Mouse (Mus musculus): ENCODE results near the gene Cnn2. TPM values are rescaled to one million over a fixed set of nuclear protein-coding genes. Genes with fewer than 3 reads are reported as not detected.
"Not testable (repeated sequence)": the region's sequence is repeated elsewhere in the genome, so short reads cannot be mapped to it uniquely, and the experiment has no call there.

Gene Cnn2
- polyA plus RNA-seq, 1 experiment from 2014 or later, result 220 TPM

DNA sequence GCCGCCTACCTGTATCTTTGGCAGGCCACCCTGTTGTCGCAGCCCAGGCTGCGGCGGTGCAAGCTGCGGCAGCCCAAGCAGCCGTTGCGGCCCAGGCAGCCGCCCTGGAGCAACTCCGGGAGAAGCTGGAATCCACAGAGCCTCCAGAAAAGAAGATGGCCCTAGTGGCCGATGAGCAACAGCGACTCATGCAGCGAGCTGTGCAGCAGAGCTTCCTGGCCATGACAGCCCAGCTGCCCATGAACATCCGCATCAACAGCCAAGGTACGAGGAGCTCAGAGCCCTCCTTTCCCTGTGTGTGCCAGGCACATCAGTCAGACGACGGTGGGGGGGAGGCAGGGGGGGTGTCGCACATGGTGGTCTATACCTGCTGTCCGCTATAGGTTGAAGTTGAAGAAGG lies 37.7 kb upstream of the Cnn2 start:
- 85% methylated on average over 18 of the region's 18 CpGs for WGBS
- Histone ChIP-seq H3K36me3 (ENCODE audit: control insufficient read depth, insufficient read depth, low read length) (peaks cover 47% of the 10 kb centered on the region), H3K9me3 (ENCODE audit: control insufficient read depth, low read length) (no peaks in the 10 kb centered on the region), H3K27me3 (ENCODE audit: control insufficient read depth, insufficient read depth, low read length) (no peaks in the 10 kb centered on the region), H3K27ac (ENCODE audit: low read depth, low read length) (no peak overlapping the region), H3K4me1 (ENCODE audit: control insufficient read depth, insufficient read depth, low read length) (peaks cover 21% of the 10 kb centered on the region), H3K4me2 (replicated peaks; ENCODE audit: low read depth, low read length) (no peak overlapping the region), H3K9ac (ENCODE audit: low read depth, low read length) (no peak overlapping the region), H3K4me3 (ENCODE audit: low read length) (no peak overlapping the region)
- no peak for ATAC-seq (ENCODE audit: low FRiP score, low TSS enrichment)

DNA sequence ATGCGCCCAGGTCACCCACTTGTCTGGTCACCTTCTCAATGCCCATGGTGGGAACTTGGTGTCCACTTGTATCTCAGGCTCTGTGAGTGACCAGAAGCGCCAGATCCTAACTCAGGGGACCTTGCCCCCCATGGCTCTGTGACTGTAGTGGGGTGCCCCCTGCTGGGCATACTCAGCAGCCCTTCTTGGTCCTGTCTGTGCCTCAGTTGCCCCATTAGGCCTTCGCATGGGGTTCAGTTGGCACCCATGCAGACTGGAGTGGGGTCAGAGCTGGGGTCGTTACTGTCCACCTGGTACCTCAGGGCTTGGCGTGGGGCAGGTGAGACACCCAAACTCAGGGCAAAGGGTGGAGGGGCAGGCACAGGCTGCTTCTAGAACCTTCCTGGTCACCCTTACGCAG lies 34.4 kb upstream of the Cnn2 start:
- H3K4me3 ChIP-seq (ENCODE audit: low read length), result no peak overlapping the region
- no peak overlapping the region for H3K9ac ChIP-seq (ENCODE audit: low read depth, low read length)
- no peak overlapping the region for H3K4me2 ChIP-seq (replicated peaks; ENCODE audit: low read depth, low read length)
- 87% methylated on average over 6 of the region's 6 CpGs for WGBS
- H3K4me1 ChIP-seq (ENCODE audit: control insufficient read depth, insufficient read depth, low read length), result peaks cover 10% of the 10 kb centered on the region; the same call in 1 of the 2 replicates
- H3K27me3 ChIP-seq (ENCODE audit: control insufficient read depth, insufficient read depth, low read length), result no peaks in the 10 kb centered on the region; the same call in 1 of the 2 replicates
- peaks cover 40% of the 10 kb centered on the region for H3K36me3 ChIP-seq (ENCODE audit: control insufficient read depth, insufficient read depth, low read length)
- ATAC-seq (ENCODE audit: low FRiP score, low TSS enrichment), result no peak
- no peaks in the 10 kb centered on the region for H3K9me3 ChIP-seq (ENCODE audit: control insufficient read depth, low read length)
- H3K27ac ChIP-seq (ENCODE audit: low read depth, low read length), result no peak overlapping the region

DNA sequence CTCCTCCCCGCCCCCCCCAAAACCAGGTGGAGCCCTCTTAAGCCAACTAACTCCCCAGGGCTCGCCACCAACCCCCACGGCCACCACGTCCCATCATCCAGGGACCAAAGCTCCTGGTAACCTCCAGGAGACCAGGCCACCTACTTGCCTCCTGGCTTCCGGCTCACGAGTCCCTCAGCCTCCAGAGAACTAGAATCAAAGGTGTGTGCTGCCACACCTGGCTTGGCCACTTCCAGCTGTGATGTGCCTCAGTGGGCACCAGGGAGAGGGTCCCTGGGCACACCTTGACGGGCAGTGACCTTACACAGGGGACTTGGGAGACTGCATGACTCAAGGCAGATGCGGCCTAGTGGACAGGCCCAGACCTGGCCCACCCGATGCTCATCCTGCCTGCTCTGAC lies 32.7 kb upstream of the Cnn2 start:
- WGBS, result 74% methylated on average over 9 of the region's 9 CpGs
- Histone ChIP-seq H3K27me3 (ENCODE audit: control insufficient read depth, insufficient read depth, low read length) (no peaks in the 10 kb centered on the region; the same call in 1 of the 2 replicates), H3K4me2 (replicated peaks; ENCODE audit: low read depth, low read length) (no peak overlapping the region), H3K36me3 (ENCODE audit: control insufficient read depth, insufficient read depth, low read length) (peaks cover 23% of the 10 kb centered on the region), H3K4me3 (ENCODE audit: low read length) (no peak overlapping the region), H3K4me1 (ENCODE audit: control insufficient read depth, insufficient read depth, low read length) (peaks cover 11% of the 10 kb centered on the region), H3K9ac (ENCODE audit: low read depth, low read length) (0 out of 2 replicates have a peak overlapping the region, but pooled peaks have one; percentile 25), H3K9me3 (ENCODE audit: control insufficient read depth, low read length) (no peaks in the 10 kb centered on the region), H3K27ac (ENCODE audit: low read depth, low read length) (no peak overlapping the region)
- ATAC-seq (ENCODE audit: low FRiP score, low TSS enrichment), result no peak

DNA sequence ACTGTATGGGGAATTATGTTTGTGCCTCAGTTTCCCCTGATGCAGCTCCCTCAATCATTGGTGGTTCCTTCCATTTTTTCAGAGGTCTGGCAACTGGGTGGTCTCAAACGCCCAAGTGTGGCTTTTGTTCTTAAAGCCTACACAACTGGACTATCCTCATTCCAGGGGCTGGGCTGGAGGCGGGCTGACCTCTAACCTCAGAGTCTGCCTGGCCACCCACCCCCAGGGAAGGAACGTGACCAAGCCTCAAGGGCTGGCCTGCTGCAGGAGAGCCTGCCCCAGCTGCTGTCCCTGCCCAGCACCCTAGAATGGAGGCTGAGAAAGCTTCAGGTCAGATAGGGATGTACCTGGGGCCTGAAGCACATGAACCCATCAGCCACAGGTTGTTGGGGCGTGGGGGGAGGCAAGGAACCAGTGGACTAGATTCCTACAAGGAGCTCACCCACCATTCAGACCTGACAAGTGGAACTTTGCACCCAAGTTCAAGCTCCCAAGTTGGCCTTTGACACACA lies 31.7 kb upstream of the Cnn2 start:
- H3K36me3 ChIP-seq (ENCODE audit: control insufficient read depth, insufficient read depth, low read length), result peaks cover 13% of the 10 kb centered on the region
- no peak overlapping the region for H3K4me3 ChIP-seq (ENCODE audit: low read length)
- 30% methylated on average over 4 of the region's 4 CpGs for WGBS

DNA sequence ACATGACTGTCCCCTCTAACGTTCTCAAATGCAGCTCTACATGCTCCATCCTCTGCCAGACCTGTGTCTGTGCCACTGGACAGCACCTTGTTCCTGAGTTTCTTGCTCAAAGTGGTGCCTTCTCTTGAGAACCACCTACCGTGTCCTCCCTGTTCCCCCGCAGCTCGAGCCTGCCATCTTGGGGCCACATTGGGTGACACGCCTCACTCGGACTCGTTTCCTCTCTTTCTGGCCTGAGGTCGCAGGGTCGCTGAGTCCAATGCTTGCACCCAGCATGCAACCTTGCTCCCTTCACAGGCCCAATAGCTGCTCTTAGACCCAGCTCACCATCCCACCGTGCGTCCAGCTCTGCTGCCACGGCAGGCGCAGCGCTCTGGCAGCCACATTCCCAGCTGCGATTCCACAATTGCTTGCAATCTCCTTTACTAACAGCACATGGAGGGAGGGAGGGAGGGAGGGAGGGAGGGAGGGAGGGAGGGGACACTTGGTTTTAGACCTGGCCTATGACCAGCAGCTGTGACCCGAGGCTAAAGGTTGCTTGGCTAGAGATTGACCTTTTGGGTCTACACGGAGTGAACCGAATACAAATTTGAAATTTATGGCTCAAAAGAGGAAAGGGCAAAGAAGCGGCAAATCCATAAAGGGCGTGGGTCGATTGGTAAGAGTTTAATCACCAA lies 30.1 kb upstream of the Cnn2 start:
- H3K27ac ChIP-seq (ENCODE audit: low read depth, low read length), result no peak overlapping the region

More for the DNA sequence above, 31.7 kb upstream of the Cnn2 start:
- peak overlapping the region; percentile 25; the same call in 1 of the 2 replicates for H3K9ac ChIP-seq (ENCODE audit: low read depth, low read length)
- H3K4me1 ChIP-seq (ENCODE audit: control insufficient read depth, insufficient read depth, low read length), result peaks cover 19% of the 10 kb centered on the region
- no peaks in the 10 kb centered on the region; the same call in 1 of the 2 replicates for H3K27me3 ChIP-seq (ENCODE audit: control insufficient read depth, insufficient read depth, low read length)
- H3K9me3 ChIP-seq (ENCODE audit: control insufficient read depth, low read length), result no peaks in the 10 kb centered on the region
- ATAC-seq (ENCODE audit: low FRiP score, low TSS enrichment), result no peak
- H3K27ac ChIP-seq (ENCODE audit: low read depth, low read length), result no peak overlapping the region
- H3K4me2 ChIP-seq (replicated peaks; ENCODE audit: low read depth, low read length), result no peak overlapping the region

DNA sequence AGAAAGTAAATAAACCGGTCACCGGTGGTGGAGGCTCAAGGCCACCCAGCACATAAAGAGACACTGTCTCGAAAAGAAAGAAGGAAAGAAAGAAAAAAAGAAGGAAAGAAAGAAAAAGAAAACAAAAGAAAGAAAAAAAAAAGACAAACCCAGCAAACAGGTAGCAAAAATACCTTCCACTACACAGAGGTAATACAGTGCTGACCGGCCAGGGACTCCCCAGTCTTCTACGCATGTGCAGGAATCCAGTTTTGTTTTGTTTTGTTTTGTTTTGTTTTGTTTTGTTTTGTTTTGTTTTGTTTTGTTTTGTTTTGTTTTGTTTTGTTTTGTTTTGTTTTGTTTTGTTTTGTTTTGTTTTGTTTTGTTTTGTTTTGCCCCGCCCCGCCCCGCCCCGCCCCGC lies 29.0 kb upstream of the Cnn2 start:
- H3K4me1 ChIP-seq (ENCODE audit: control insufficient read depth, insufficient read depth, low read length), result peaks cover 19% of the 10 kb centered on the region
- peaks cover 24% of the 10 kb centered on the region for H3K36me3 ChIP-seq (ENCODE audit: control insufficient read depth, insufficient read depth, low read length)
- not testable (repeated sequence) for H3K27ac ChIP-seq (ENCODE audit: low read depth, low read length); ATAC-seq (ENCODE audit: low FRiP score, low TSS enrichment); H3K9ac ChIP-seq (ENCODE audit: low read depth, low read length); H3K9me3 ChIP-seq (ENCODE audit: control insufficient read depth, low read length); H3K27me3 ChIP-seq (ENCODE audit: control insufficient read depth, insufficient read depth, low read length)
- 36% methylated on average over 10 of the region's 10 CpGs for WGBS
- peak overlapping the region; percentile 73 for H3K4me3 ChIP-seq (ENCODE audit: low read length)
- H3K4me2 ChIP-seq (replicated peaks; ENCODE audit: low read depth, low read length), result peak overlapping the region; percentile 90; the same call in 1 of the 2 replicates

More for the DNA sequence above, 30.1 kb upstream of the Cnn2 start:
- H3K27me3 ChIP-seq (ENCODE audit: control insufficient read depth, insufficient read depth, low read length), result no peaks in the 10 kb centered on the region; the same call in 1 of the 2 replicates
- H3K9me3 ChIP-seq (ENCODE audit: control insufficient read depth, low read length), result no peaks in the 10 kb centered on the region
- no peak overlapping the region for H3K4me3 ChIP-seq (ENCODE audit: low read length)
- H3K4me1 ChIP-seq (ENCODE audit: control insufficient read depth, insufficient read depth, low read length), result peaks cover 19% of the 10 kb centered on the region
- 0 out of 2 replicates have a peak, but pooled peaks have one; percentile 10 for ATAC-seq (ENCODE audit: low FRiP score, low TSS enrichment)
- WGBS, result 7% methylated on average over 21 of the region's 21 CpGs
- peaks cover 15% of the 10 kb centered on the region; the same call in 1 of the 2 replicates for H3K36me3 ChIP-seq (ENCODE audit: control insufficient read depth, insufficient read depth, low read length)
- no peak overlapping the region for H3K4me2 ChIP-seq (replicated peaks; ENCODE audit: low read depth, low read length)
- no peak overlapping the region for H3K9ac ChIP-seq (ENCODE audit: low read depth, low read length)

DNA sequence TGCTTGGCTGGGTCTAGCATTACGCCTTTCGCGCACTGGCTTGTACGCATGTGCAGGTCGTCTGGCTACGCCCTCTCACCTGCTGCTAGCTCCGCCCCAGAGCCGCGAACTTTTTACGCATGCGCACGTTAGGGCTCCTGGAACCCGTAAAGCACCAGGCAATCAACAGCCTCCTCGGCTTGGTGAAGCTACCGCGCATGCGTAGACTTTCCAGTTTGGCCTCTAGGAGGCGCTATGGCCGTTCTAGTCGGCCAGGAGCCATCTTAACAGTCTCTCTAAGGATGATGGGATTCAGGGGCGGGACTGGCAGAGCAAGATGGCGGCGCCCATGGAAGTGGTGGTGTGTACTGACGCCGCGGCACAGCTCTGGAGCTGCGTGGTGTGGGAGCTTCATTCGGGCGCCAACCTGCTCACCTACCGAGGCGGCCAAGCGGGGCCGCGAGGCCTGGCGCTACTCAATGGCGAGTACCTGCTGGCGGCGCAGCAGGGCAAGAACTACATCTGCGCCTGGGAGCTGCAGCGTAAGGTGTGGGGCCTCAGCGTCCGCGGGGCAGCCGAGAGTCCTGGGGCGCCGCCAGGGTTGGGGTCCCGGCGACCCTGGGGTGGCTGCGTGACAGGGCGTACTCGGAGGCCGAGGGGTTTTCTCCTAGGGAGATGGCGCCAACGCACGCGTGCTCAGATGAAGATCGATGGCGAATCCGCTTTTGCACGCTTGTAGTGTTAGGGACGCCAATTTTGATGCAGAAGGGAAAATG lies 28.4 kb upstream of the Cnn2 start, which contains the start of gene Wdr18:
Gene Wdr18 (plus strand): TSS at position 306 of the 755 bp plus-strand sequence.
- Histone ChIP-seq H3K36me3 (ENCODE audit: control insufficient read depth, insufficient read depth, low read length) (peaks cover 30% of the 10 kb centered on the region), H3K27me3 (ENCODE audit: control insufficient read depth, insufficient read depth, low read length) (no peaks in the 10 kb centered on the region; the same call in 1 of the 2 replicates), H3K4me3 (ENCODE audit: low read length) (peak within 1 kb of the TSS; percentile 73), H3K4me1 (ENCODE audit: control insufficient read depth, insufficient read depth, low read length) (peaks cover 19% of the 10 kb centered on the region), H3K4me2 (replicated peaks; ENCODE audit: low read depth, low read length) (peak within 1 kb of the TSS; percentile 90), H3K27ac (ENCODE audit: low read depth, low read length) (peak within 1 kb of the TSS; percentile 34; the same call in 1 of the 2 replicates), H3K9ac (ENCODE audit: low read depth, low read length) (peak within 1 kb of the TSS; percentile 90), H3K9me3 (ENCODE audit: control insufficient read depth, low read length) (no peaks in the 10 kb centered on the region)
- ATAC-seq (ENCODE audit: low FRiP score, low TSS enrichment), result peak; percentile 95
- WGBS, result under 1% methylated on average over 61 of the region's 61 CpGs

DNA sequence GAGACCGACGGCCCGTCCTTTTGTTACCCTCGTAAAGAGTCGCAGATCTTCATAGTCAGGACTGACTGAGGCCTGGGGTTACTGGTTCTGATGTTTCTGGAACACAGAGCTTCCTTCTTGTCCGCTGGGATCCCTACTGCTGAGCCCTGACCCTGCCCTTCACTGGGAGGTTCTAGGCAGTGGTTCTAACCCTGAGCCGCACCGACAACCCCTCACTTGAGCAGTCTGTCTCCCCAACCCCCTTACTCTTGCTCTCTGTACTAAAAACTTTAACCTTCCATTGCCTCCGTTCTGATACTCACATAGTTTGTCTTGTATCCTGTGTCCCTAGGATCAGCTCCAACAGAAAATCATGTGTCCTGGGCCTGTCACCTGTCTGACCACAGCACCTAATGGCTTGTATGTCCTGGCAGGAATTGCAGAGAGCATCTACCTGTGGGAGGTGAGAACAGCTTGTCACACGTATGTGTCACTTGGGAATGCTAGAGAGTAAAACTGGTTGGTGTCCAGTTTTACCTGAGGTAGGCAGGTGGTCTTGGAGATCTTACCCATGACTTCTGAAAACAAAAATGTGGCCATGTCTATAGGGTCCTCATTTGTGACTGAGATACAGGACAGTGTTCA lies 27.6 kb upstream of the Cnn2 start:
- ATAC-seq (ENCODE audit: low FRiP score, low TSS enrichment), result no peak
- Histone ChIP-seq H3K4me1 (ENCODE audit: control insufficient read depth, insufficient read depth, low read length) (peaks cover 19% of the 10 kb centered on the region), H3K27ac (ENCODE audit: low read depth, low read length) (no peak overlapping the region), H3K4me2 (replicated peaks; ENCODE audit: low read depth, low read length) (peak overlapping the region; percentile 90), H3K27me3 (ENCODE audit: control insufficient read depth, insufficient read depth, low read length) (no peaks in the 10 kb centered on the region; the same call in 1 of the 2 replicates), H3K36me3 (ENCODE audit: control insufficient read depth, insufficient read depth, low read length) (peaks cover 37% of the 10 kb centered on the region), H3K9me3 (ENCODE audit: control insufficient read depth, low read length) (no peaks in the 10 kb centered on the region), H3K4me3 (ENCODE audit: low read length) (peak overlapping the region; percentile 73), H3K9ac (ENCODE audit: low read depth, low read length) (peak overlapping the region; percentile 90)
- 14% methylated on average over 10 of the region's 10 CpGs for WGBS
